Mouse (Mus musculus) CH12.LX (cell line): ENCODE measurements around the gene Popdc2.

ENCODE experiments used
- CTCF ChIP-seq, 2 experiments: IDR thresholded peaks in 1 of 2; conservative IDR thresholded peaks in 1 of 2; 2 replicates each; pipeline ENCODE4 v1.5.1; 2011 to 2012; ENCODE audit warnings: low read depth in 2 of 2, low read length in 2 of 2, improper control_type of control experiment in 1 of 2, inconsistent platforms in 1 of 2, mild to moderate bottlenecking in 1 of 2, moderate library complexity in 1 of 2
- EP300 ChIP-seq: IDR thresholded peaks from 2 replicates; pipeline ENCODE4 v1.6.1; 2011; ENCODE audit warnings: low read length, improper control_type of control experiment
- GABPA ChIP-seq: IDR thresholded peaks from 2 replicates; pipeline ENCODE4 v1.6.1; 2012; ENCODE audit warnings: low read depth, low read length, improper control_type of control experiment, inconsistent platforms; ENCODE audit not compliant: insufficient replicate concordance
- MEF2A ChIP-seq: IDR thresholded peaks from 2 replicates; pipeline ENCODE4 v1.6.1; 2014; ENCODE audit warnings: low read depth, mild to moderate bottlenecking, inconsistent platforms, low read length, improper control_type of control experiment, borderline replicate concordance
- POLR2A ChIP-seq: IDR thresholded peaks from 2 replicates; pipeline ENCODE4 v1.6.1; 2011; ENCODE audit warnings: low read depth, mild to moderate bottlenecking, improper control_type of control experiment, low read length
- POLR2AphosphoS2 ChIP-seq: IDR thresholded peaks from 2 replicates; pipeline ENCODE4 v1.6.1; 2011; ENCODE audit warnings: low read depth, low read length, improper control_type of control experiment
- RCOR1 ChIP-seq: conservative IDR thresholded peaks from 2 replicates; pipeline ENCODE4 v1.6.1; 2012; ENCODE audit warnings: low read depth, mild to moderate bottlenecking, inconsistent platforms, low read length, improper control_type of control experiment
- SMC3 ChIP-seq: IDR thresholded peaks from 2 replicates; pipeline ENCODE4 v1.6.1; 2011; ENCODE audit warnings: low read depth, low read length, improper control_type of control experiment

GRCm38 (mm10) chr16:38359241-38359640 is 2.8 kb upstream of the Popdc2 start:
- TF ChIP-seq RCOR1 (no peak), EP300 (no peak; the same call in 1 of the 2 replicates), CTCF (conservative IDR thresholded peaks at IDR 0.05 in 1 of 2, IDR thresholded peaks at IDR 0.05 in 1 of 2; ENCODE audit: low read depth in 2 of 2, low read length in 2 of 2) (no peak), SMC3 (no peak), POLR2A (no peak), MEF2A (peak; percentile 40; the same call in 1 of the 2 replicates), GABPA (no peak), POLR2AphosphoS2 (no peak)
